ENCODE assay signal across 10 mouse cellular contexts in the genomic region with DNA sequence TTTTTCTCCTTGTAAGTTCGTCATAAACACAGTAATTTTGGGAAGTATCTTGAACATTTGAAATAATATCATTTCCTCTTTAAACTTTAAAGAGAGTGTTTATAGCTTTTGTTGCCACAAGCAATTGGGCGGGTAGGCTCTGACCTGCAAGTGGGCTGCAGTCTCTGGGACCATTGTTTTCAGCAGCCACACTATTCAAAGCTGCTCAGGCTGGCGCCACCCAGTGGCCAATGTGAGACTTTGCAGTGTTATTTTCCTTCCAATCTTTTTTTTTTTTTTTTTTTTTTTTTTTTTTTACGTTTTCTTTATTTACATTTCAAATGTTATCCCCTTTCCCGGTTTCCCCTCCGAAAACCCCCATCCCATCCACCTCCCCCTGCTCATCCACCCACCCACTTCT. TPM values are rescaled to one million over a fixed set of nuclear protein-coding genes. Genes with fewer than 3 reads are reported as not detected.
DNase-seq lines count a peak whose midpoint lies in the region; ATAC-seq and TF ChIP-seq lines count a peak whose summit lies in the region.
"Had no signal": no experiment of that assay in that cellular context is flagged by ENCODE, and none has a peak within 500 bp of the region (broad histone marks: within the 10 kb centered on the region; RNA-seq: fewer than 3 reads in every experiment).

No protein-coding gene starts in this region.

- H3K36me3 ChIP-seq in forebrain, embryonic 10.5 days (replicated peaks): no peaks in the 10 kb centered on the region
- no peaks in the 10 kb centered on the region for H3K36me3 ChIP-seq in forebrain, embryonic 16.5 days (ENCODE audit: control insufficient read depth, insufficient read depth)
- no peaks in the 10 kb centered on the region for H3K36me3 ChIP-seq in midbrain, embryonic 10.5 days
- no peaks in the 10 kb centered on the region for H3K36me3 ChIP-seq in midbrain, embryonic 16.5 days (ENCODE audit: control insufficient read depth, insufficient read depth, low read length)
- H3K36me3 ChIP-seq in lung, postnatal 0 days (ENCODE audit: insufficient read depth, low read length): no peaks in the 10 kb centered on the region
- H3K36me3 ChIP-seq: embryonic facial prominence, embryonic 12.5 days; limb, embryonic 15.5 days had no signal

- H3K4me1 ChIP-seq in forebrain, embryonic 10.5 days: no peaks in the 10 kb centered on the region
- H3K4me1 ChIP-seq in forebrain, embryonic 16.5 days (replicated peaks; ENCODE audit: control insufficient read depth, insufficient read depth, low read length): no peaks in the 10 kb centered on the region
- H3K4me1 ChIP-seq in midbrain, embryonic 10.5 days: no peaks in the 10 kb centered on the region
- no peaks in the 10 kb centered on the region for H3K4me1 ChIP-seq in midbrain, embryonic 16.5 days (ENCODE audit: control insufficient read depth, insufficient read depth, low read length)
- H3K4me1 ChIP-seq in lung, postnatal 0 days (ENCODE audit: insufficient read depth, low read depth, low read length): no peaks in the 10 kb centered on the region
- H3K4me1 ChIP-seq: embryonic facial prominence, embryonic 12.5 days; limb, embryonic 15.5 days had no signal

- no peak overlapping the region for H3K9ac ChIP-seq in forebrain, embryonic 16.5 days (replicated peaks; ENCODE audit: low read depth, low read length)
- H3K9ac ChIP-seq in midbrain, embryonic 16.5 days (ENCODE audit: low read depth, low read length): no peak overlapping the region
- H3K9ac ChIP-seq in lung, postnatal 0 days (replicated peaks; ENCODE audit: low read depth): no peak overlapping the region
- H3K9ac ChIP-seq: embryonic facial prominence, embryonic 12.5 days; limb, embryonic 15.5 days had no signal

- H3K27me3 ChIP-seq in forebrain, embryonic 10.5 days (ENCODE audit: poor library complexity, severe bottlenecking): peaks cover 21% of the 10 kb centered on the region
- H3K27me3 ChIP-seq in forebrain, embryonic 16.5 days (replicated peaks; ENCODE audit: control insufficient read depth, insufficient read depth, low read length): no peaks in the 10 kb centered on the region
- peaks cover 25% of the 10 kb centered on the region for H3K27me3 ChIP-seq in midbrain, embryonic 10.5 days (ENCODE audit: low read depth, poor library complexity, severe bottlenecking)
- no peaks in the 10 kb centered on the region for H3K27me3 ChIP-seq in midbrain, embryonic 16.5 days (ENCODE audit: control insufficient read depth, insufficient read depth, low read depth, low read length)
- no peaks in the 10 kb centered on the region for H3K27me3 ChIP-seq in lung, postnatal 0 days (replicated peaks; ENCODE audit: insufficient read depth, low read length)
- H3K27me3 ChIP-seq: embryonic facial prominence, embryonic 12.5 days; limb, embryonic 15.5 days had no signal

- H3K4me2 ChIP-seq in forebrain, embryonic 16.5 days (ENCODE audit: low read length): no peak overlapping the region
- H3K4me2 ChIP-seq in midbrain, embryonic 16.5 days (ENCODE audit: low read length): no peak overlapping the region
- no peak overlapping the region for H3K4me2 ChIP-seq in lung, postnatal 0 days (replicated peaks; ENCODE audit: low read depth, low read length)
- H3K4me2 ChIP-seq: embryonic facial prominence, embryonic 12.5 days; limb, embryonic 15.5 days had no signal

- DNase-seq in forebrain, embryonic 10.5 days (ENCODE audit: extremely low spot score, low spot score): peak; percentile 21
- DNase-seq in midbrain, embryonic 10.5 days (ENCODE audit: low spot score): peak; percentile 45
- DNase-seq in c-Kit-positive CD71-positive TER-119-positive erythroid progenitor cells, embryonic 14.5 days (ENCODE audit: low spot score): peak; percentile 38
- peak; percentile 44 for DNase-seq in lung, postnatal 0 days (ENCODE audit: low spot score)
- no peak for DNase-seq in ovary, postnatal 10 days (ENCODE audit: low spot score)

- no peak for TF ChIP-seq EP300 in lung, postnatal 0 days (IDR thresholded peaks at IDR 0.05)

- H3K4me3 ChIP-seq in forebrain, embryonic 10.5 days: no peak overlapping the region
- H3K4me3 ChIP-seq in forebrain, embryonic 16.5 days (replicated peaks; ENCODE audit: low read length): no peak overlapping the region
- H3K4me3 ChIP-seq in midbrain, embryonic 10.5 days: no peak overlapping the region
- no peak overlapping the region for H3K4me3 ChIP-seq in midbrain, embryonic 16.5 days (ENCODE audit: low read depth, low read length)
- no peak overlapping the region for H3K4me3 ChIP-seq in lung, postnatal 0 days (ENCODE audit: low read depth, low read length)
- H3K4me3 ChIP-seq: embryonic facial prominence, embryonic 12.5 days; limb, embryonic 15.5 days had no signal

- no peaks in the 10 kb centered on the region for H3K9me3 ChIP-seq in forebrain, embryonic 10.5 days
- H3K9me3 ChIP-seq in forebrain, embryonic 16.5 days (ENCODE audit: control insufficient read depth, low read length): no peaks in the 10 kb centered on the region
- no peaks in the 10 kb centered on the region for H3K9me3 ChIP-seq in midbrain, embryonic 10.5 days (replicated peaks)
- no peaks in the 10 kb centered on the region for H3K9me3 ChIP-seq in midbrain, embryonic 16.5 days (replicated peaks; ENCODE audit: control insufficient read depth, low read length, poor library complexity, severe bottlenecking)
- no peaks in the 10 kb centered on the region for H3K9me3 ChIP-seq in lung, postnatal 0 days (ENCODE audit: low read length)
- H3K9me3 ChIP-seq: embryonic facial prominence, embryonic 12.5 days; limb, embryonic 15.5 days had no signal

- no peak overlapping the region for H3K27ac ChIP-seq in forebrain, embryonic 10.5 days
- no peak overlapping the region for H3K27ac ChIP-seq in forebrain, embryonic 16.5 days (ENCODE audit: low read length)
- H3K27ac ChIP-seq in midbrain, embryonic 10.5 days (replicated peaks): no peak overlapping the region
- no peak overlapping the region for H3K27ac ChIP-seq in midbrain, embryonic 16.5 days (ENCODE audit: low read length)
- no peak overlapping the region for H3K27ac ChIP-seq in lung, postnatal 0 days (ENCODE audit: low read length)
- H3K27ac ChIP-seq: embryonic facial prominence, embryonic 12.5 days; limb, embryonic 15.5 days had no signal

- TF ChIP-seq CTCF in lung, postnatal 0 days (IDR thresholded peaks at IDR 0.05): peak; percentile 63

- 21% methylated on average over 6 of the region's 6 CpGs for WGBS in forebrain, embryonic 10.5 days
- 23% methylated on average over 5 of the region's 6 CpGs for WGBS in forebrain, embryonic 16.5 days
- 25% methylated on average over 6 of the region's 6 CpGs for WGBS in midbrain, embryonic 10.5 days
- WGBS in midbrain, embryonic 16.5 days: 22% methylated on average over 6 of the region's 6 CpGs
- 17% methylated on average over 6 of the region's 6 CpGs for WGBS in lung, postnatal 0 days

- no peak for ATAC-seq in forebrain, embryonic 16.5 days
- ATAC-seq in midbrain, embryonic 16.5 days: no peak
- ATAC-seq in lung, postnatal 0 days: no peak
- ATAC-seq in activated CD4-positive, CD25-positive, alpha-beta regulatory T cell, adult 4 months: no peak

RNA-seq across cellular contexts. Expression of a gene that starts 17.8 kb away (rescaled TPM):
- polyA plus RNA-seq in forebrain, embryonic 10.5 days (2016; fragmentation: Nextera tagmentation; extraction: Ambion mirVana): 18.0 and 18.9 TPM in 2 replicates
- 20.4 and 21.1 TPM in 2 replicates for polyA plus RNA-seq in forebrain, embryonic 16.5 days (2015; fragmentation: Nextera tagmentation; extraction: Ambion mirVana)
- polyA plus RNA-seq in midbrain, embryonic 10.5 days (2016; fragmentation: Nextera tagmentation; extraction: Ambion mirVana): 18.2 and 20.7 TPM in 2 replicates
- polyA plus RNA-seq in midbrain, embryonic 16.5 days (2015; fragmentation: Nextera tagmentation; extraction: Ambion mirVana): 16.1 and 18.6 TPM in 2 replicates
- 42.3 and 42.5 TPM in 2 replicates for polyA plus RNA-seq in lung, postnatal 0 days (2015; fragmentation: Nextera tagmentation; extraction: Ambion mirVana)
- polyA plus RNA-seq in activated CD4-positive, CD25-positive, alpha-beta regulatory T cell, adult 4 months (2017; shearing (Covaris generic)): 10 to 100 TPM; 27.1 to 33.0 TPM

RNA-seq across cellular contexts. Expression of a gene that starts 49.1 kb away (rescaled TPM):
- polyA plus RNA-seq in forebrain, embryonic 10.5 days (2016; fragmentation: Nextera tagmentation; extraction: Ambion mirVana): 10.9 and 11.4 TPM in 2 replicates
- polyA plus RNA-seq in forebrain, embryonic 16.5 days (2015; fragmentation: Nextera tagmentation; extraction: Ambion mirVana): 3.7 and 6.1 TPM in 2 replicates
- 14.8 and 16.4 TPM in 2 replicates for polyA plus RNA-seq in midbrain, embryonic 10.5 days (2016; fragmentation: Nextera tagmentation; extraction: Ambion mirVana)
- polyA plus RNA-seq in midbrain, embryonic 16.5 days (2015; fragmentation: Nextera tagmentation; extraction: Ambion mirVana): 3.8 and 5.1 TPM in 2 replicates
- 14.8 and 18.7 TPM in 2 replicates for polyA plus RNA-seq in lung, postnatal 0 days (2015; fragmentation: Nextera tagmentation; extraction: Ambion mirVana)
- under 1 TPM; 0.28 to 0.38 TPM for polyA plus RNA-seq in activated CD4-positive, CD25-positive, alpha-beta regulatory T cell, adult 4 months (2017; shearing (Covaris generic))
